Mouse (Mus musculus) stomach, embryonic 14.5 days (tissue): ENCODE results near the gene Tenm4. TPM values are rescaled to one million over a fixed set of nuclear protein-coding genes. Genes with fewer than 3 reads are reported as not detected.

Source experiments
- ATAC-seq: fragments of 200-750 bp; cut with Nextera tagmentation; 2 replicates; pipeline ENCODE4 v1.8.0; 2017; ENCODE audit warnings: low read depth, moderate TSS enrichment; ENCODE audit not compliant: insufficient number of reproducible peaks, insufficient read depth, low FRiP score
- H3K27ac ChIP-seq: fragments of 300-500 bp; sonication (generic); 2 replicates; pipeline ENCODE4 v1.5.1; 2014; ENCODE audit warnings: mild to moderate bottlenecking, low read length, moderate library complexity, mixed read lengths
- H3K27me3 ChIP-seq: fragments of 300-500 bp; sonication (generic); 2 replicates; pipeline ENCODE4 v1.6.1; 2014; ENCODE audit warnings: low read length, control low read depth, mixed read lengths; ENCODE audit not compliant: control insufficient read depth, insufficient read depth
- H3K36me3 ChIP-seq: fragments of 300-500 bp; sonication (generic); 2 replicates; pipeline ENCODE4 v1.6.1; 2014; ENCODE audit warnings: mild to moderate bottlenecking, control low read depth, low read length, moderate library complexity, mixed read lengths; ENCODE audit not compliant: control insufficient read depth, insufficient read depth
- H3K4me1 ChIP-seq: fragments of 300-500 bp; sonication (generic); 2 replicates; pipeline ENCODE4 v1.6.1; 2014; ENCODE audit warnings: low read length, control low read depth, mixed read lengths; ENCODE audit not compliant: control insufficient read depth, insufficient read depth
- H3K4me2 ChIP-seq: fragments of 300-500 bp; sonication (generic); replicated peaks from 2 replicates; pipeline ENCODE4 v1.6.1; 2014; ENCODE audit warnings: low read depth, low read length, control low read depth
- H3K4me3 ChIP-seq: fragments of 300-500 bp; sonication (generic); 2 replicates; pipeline ENCODE4 v1.5.1; 2014; ENCODE audit warnings: low read depth, low read length, control low read depth
- H3K9ac ChIP-seq: fragments of 300-500 bp; sonication (generic); replicated peaks from 2 replicates; pipeline ENCODE4 v1.6.1; 2014; ENCODE audit warnings: low read depth, mild to moderate bottlenecking, control low read depth, low read length, moderate library complexity, mixed read lengths
- H3K9me3 ChIP-seq: fragments of 300-500 bp; sonication (generic); 2 replicates; pipeline ENCODE4 v1.6.1; 2016; ENCODE audit warnings: low read depth, low read length, control low read depth; ENCODE audit not compliant: control insufficient read depth
- WGBS: fragments of 180-500 bp; shearing (Covaris S2); extraction: QIAGEN DNeasy Blood & Tissue Kit; methylation state at CpG from one replicate; pipeline ENCODE4 v1.1.7; 2014; 5-methylcytosine and 5-hydroxymethylcytosine counted together
- polyA plus RNA-seq: library from polyadenylated mRNA; unstranded; fragments of >200 nt; fragmentation: Nextera tagmentation; extraction: Ambion mirVana; gene quantifications from 2 replicates; pipeline ENCODE4 v1.2.1, GENCODE M21; 2014

The Tenm4 gene
- polyA plus RNA-seq, 1 experiment from 2014 or later, result 28.8 TPM

- H3K36me3 ChIP-seq, result no peaks in the 10 kb centered on the region
- H3K9ac ChIP-seq, result no peak overlapping the region
- H3K27ac ChIP-seq, result no peak overlapping the region
- no peak overlapping the region for H3K4me3 ChIP-seq
- H3K27me3 ChIP-seq, result no peaks in the 10 kb centered on the region
- H3K4me2 ChIP-seq, result no peak overlapping the region
- 74% methylated on average over 1 of the region's 1 CpGs for WGBS
- ATAC-seq, result no peak
- peaks cover 7% of the 10 kb centered on the region for H3K4me1 ChIP-seq
- 0 out of 2 replicates have a peak, but pooled peaks cover 5% of the 10 kb centered on the region for H3K9me3 ChIP-seq
Observed at GRCm38 (mm10) chr7:96780556-96780955, 609.5 kb downstream of the Tenm4 start.

- ATAC-seq, result peak; percentile 75; the same call in 1 of the 2 replicates
- no peak overlapping the region for H3K4me2 ChIP-seq
- H3K9me3 ChIP-seq, result 0 out of 2 replicates have a peak, but pooled peaks cover 5% of the 10 kb centered on the region
- no peak overlapping the region for H3K27ac ChIP-seq
- no peak overlapping the region for H3K9ac ChIP-seq
- peaks cover 2% of the 10 kb centered on the region; the same call in 1 of the 2 replicates for H3K4me1 ChIP-seq
- 69% methylated on average over 6 of the region's 6 CpGs for WGBS
- H3K4me3 ChIP-seq, result no peak overlapping the region
- no peaks in the 10 kb centered on the region for H3K27me3 ChIP-seq
- H3K36me3 ChIP-seq, result no peaks in the 10 kb centered on the region
Observed at GRCm38 (mm10) chr7:96781068-96781467, 610.0 kb downstream of the Tenm4 start.

- no peaks in the 10 kb centered on the region for H3K36me3 ChIP-seq
- H3K4me2 ChIP-seq, result no peak overlapping the region
- no peaks in the 10 kb centered on the region for H3K9me3 ChIP-seq
- H3K27ac ChIP-seq, result no peak overlapping the region
- no peak overlapping the region for H3K4me3 ChIP-seq
- whole genome bisulfite sequencing, result 91% methylated on average over 4 of the region's 4 CpGs
- no peaks in the 10 kb centered on the region for H3K4me1 ChIP-seq
- no peaks in the 10 kb centered on the region for H3K27me3 ChIP-seq
- no peak for ATAC-seq
- H3K9ac ChIP-seq, result no peak overlapping the region
Observed at GRCm38 (mm10) chr7:96782686-96783085, 611.6 kb downstream of the Tenm4 start.

GRCm38 (mm10) chr7:96785808-96786207 lies 614.8 kb downstream of the Tenm4 start:
- no peak overlapping the region for H3K27ac ChIP-seq
- H3K9ac ChIP-seq, result no peak overlapping the region
- no peak overlapping the region for H3K4me2 ChIP-seq
- H3K36me3 ChIP-seq, result no peaks in the 10 kb centered on the region
- H3K27me3 ChIP-seq, result no peaks in the 10 kb centered on the region
- H3K4me1 ChIP-seq, result no peaks in the 10 kb centered on the region
- no peak for ATAC-seq
- no peaks in the 10 kb centered on the region for H3K9me3 ChIP-seq
- 48% methylated on average over 9 of the region's 9 CpGs for whole genome bisulfite sequencing
- no peak overlapping the region for H3K4me3 ChIP-seq

- H3K9ac ChIP-seq, result no peak overlapping the region
- no peak overlapping the region for H3K4me2 ChIP-seq
- no peaks in the 10 kb centered on the region for H3K36me3 ChIP-seq
- no peak for ATAC-seq
- 78% methylated on average over 5 of the region's 5 CpGs for WGBS
- H3K4me3 ChIP-seq, result no peak overlapping the region
- H3K9me3 ChIP-seq, result no peaks in the 10 kb centered on the region
- H3K4me1 ChIP-seq, result no peaks in the 10 kb centered on the region
- no peaks in the 10 kb centered on the region for H3K27me3 ChIP-seq
- H3K27ac ChIP-seq, result no peak overlapping the region
Observed at GRCm38 (mm10) chr7:96786262-96787044, 615.4 kb downstream of the Tenm4 start.

GRCm38 (mm10) chr7:96788135-96788534 lies 617.1 kb downstream of the Tenm4 start:
- Histone ChIP-seq H3K4me3 (no peak overlapping the region), H3K4me1 (no peaks in the 10 kb centered on the region), H3K4me2 (no peak overlapping the region), H3K9me3 (no peaks in the 10 kb centered on the region), H3K36me3 (no peaks in the 10 kb centered on the region), H3K27me3 (no peaks in the 10 kb centered on the region), H3K9ac (no peak overlapping the region), H3K27ac (no peak overlapping the region)
- ATAC-seq, result no peak
- WGBS, result 75% methylated on average over 4 of the region's 4 CpGs

GRCm38 (mm10) chr7:96790326-96790725 lies 619.3 kb downstream of the Tenm4 start:
- H3K36me3 ChIP-seq, result no peaks in the 10 kb centered on the region
- peaks cover under 1% of the 10 kb centered on the region; the same call in 1 of the 2 replicates for H3K4me1 ChIP-seq
- H3K27ac ChIP-seq, result no peak overlapping the region
- H3K4me3 ChIP-seq, result no peak overlapping the region
- H3K9me3 ChIP-seq, result no peaks in the 10 kb centered on the region
- H3K27me3 ChIP-seq, result no peaks in the 10 kb centered on the region
- no peak overlapping the region for H3K4me2 ChIP-seq
- 67% methylated on average over 2 of the region's 2 CpGs for WGBS
- H3K9ac ChIP-seq, result no peak overlapping the region
- no peak for ATAC-seq

GRCm38 (mm10) chr7:96792456-96793229 lies 621.6 kb downstream of the Tenm4 start:
- Histone ChIP-seq H3K36me3 (no peaks in the 10 kb centered on the region), H3K4me1 (peaks cover 22% of the 10 kb centered on the region), H3K4me3 (no peak overlapping the region), H3K4me2 (no peak overlapping the region), H3K27ac (no peak overlapping the region), H3K9me3 (no peaks in the 10 kb centered on the region), H3K27me3 (no peaks in the 10 kb centered on the region), H3K9ac (no peak overlapping the region)
- no peak for ATAC-seq
- 66% methylated on average over 8 of the region's 8 CpGs for WGBS
